Mouse (Mus musculus) ES-E14 (cell line): ENCODE results near the gene Mmd. TPM values are rescaled to one million over a fixed set of nuclear protein-coding genes. Genes with fewer than 3 reads are reported as not detected.

Source experiments
- DNase-seq: peaks from one replicate; pipeline ENCODE4 v3.0.0-alpha.2; 2013; ENCODE audit warnings: low read depth, low spot score
- H3K27ac ChIP-seq: 2 replicates; pipeline ENCODE4 v1.5.1; 2012; ENCODE audit warnings: low read depth, mild to moderate bottlenecking, low read length, moderate library complexity, mixed read lengths; ENCODE audit not compliant: poor library complexity, insufficient read depth, severe bottlenecking
- H3K36me3 ChIP-seq: 2 replicates; pipeline ENCODE4 v1.6.1; 2012; ENCODE audit warnings: mild to moderate bottlenecking, low read length, moderate library complexity, mixed read lengths; ENCODE audit not compliant: control insufficient read depth, poor library complexity, insufficient read depth, severe bottlenecking
- H3K4me1 ChIP-seq, 2 experiments: fragments of 150-350 bp in 1 of 2; sonication (generic) in 1 of 2; 2 replicates each; pipeline ENCODE4 v1.6.1; 2012; ENCODE audit warnings: low read length in 2 of 2, mild to moderate bottlenecking in 1 of 2, mixed read lengths in 1 of 2; ENCODE audit not compliant: control insufficient read depth in 2 of 2, insufficient read depth in 2 of 2, poor library complexity in 1 of 2
- H3K4me3 ChIP-seq, 2 experiments: fragments of 150-350 bp in 1 of 2; sonication (generic) in 1 of 2; 2 replicates each; pipeline ENCODE4 v1.5.1; 2012; ENCODE audit warnings: low read length in 2 of 2, low read depth in 1 of 2, mild to moderate bottlenecking in 1 of 2, mixed read lengths in 1 of 2; ENCODE audit not compliant: insufficient read depth in 1 of 2, poor library complexity in 1 of 2, severe bottlenecking in 1 of 2
- H3K9ac ChIP-seq: 2 replicates; pipeline ENCODE4 v1.6.1; 2012; ENCODE audit warnings: low read depth, mild to moderate bottlenecking, low read length, mixed read lengths; ENCODE audit not compliant: poor library complexity, insufficient read depth, severe bottlenecking
- H3K9me3 ChIP-seq: fragments of 150-350 bp; sonication (generic); 2 replicates; pipeline ENCODE4 v1.6.1; 2012; ENCODE audit warnings: low read depth, mild to moderate bottlenecking, low read length; ENCODE audit not compliant: control insufficient read depth, insufficient read depth
- CHD2 ChIP-seq: IDR thresholded peaks from 2 replicates; pipeline ENCODE4 v1.6.1; 2014; ENCODE audit warnings: mild to moderate bottlenecking, low read depth, low read length, inconsistent platforms
- HCFC1 ChIP-seq: IDR thresholded peaks from 2 replicates; pipeline ENCODE4 v1.6.1; 2012; ENCODE audit warnings: low read length, inconsistent platforms, borderline replicate concordance; ENCODE audit not compliant: insufficient read depth
- MAFK ChIP-seq: IDR thresholded peaks from 2 replicates; pipeline ENCODE4 v1.6.1; 2014; ENCODE audit warnings: mild to moderate bottlenecking, low read depth, low read length, inconsistent platforms; ENCODE audit not compliant: insufficient read depth
- ZC3H11A ChIP-seq: IDR thresholded peaks from 2 replicates; pipeline ENCODE4 v1.6.1; 2012; ENCODE audit warnings: low read depth, mild to moderate bottlenecking, inconsistent platforms, low read length, borderline replicate concordance
- ZNF384 ChIP-seq: IDR thresholded peaks from 2 replicates; pipeline ENCODE4 v1.6.1; 2012; ENCODE audit warnings: low read depth, low read length, inconsistent platforms
- in situ Hi-C, 2 experiments: fragments of 600-800 bp; cut with MboI; formaldehyde crosslinking; loops; one replicate each; pipeline ENCODE4 v1.15.1; 2025; ENCODE audit warnings: low sequenced_read_pairs in 2 of 2, inconsistent platforms in 1 of 2; ENCODE audit not compliant: unreplicated experiment in 2 of 2
- total RNA-seq: library from RNA; depleted of rRNA; stranded (reverse); fragments of 300-350 nt; gene quantifications from 2 replicates; pipeline ENCODE4 v1.2.3, GENCODE M21; 2012

Gene Mmd
- total RNA-seq, 1 experiment = 15.5 TPM

- no peak for DNase-seq
- TF ChIP-seq ZNF384 = no peak
- no peak for TF ChIP-seq MAFK
- TF ChIP-seq ZC3H11A = no peak
- no peak for TF ChIP-seq CHD2
- no peak for TF ChIP-seq HCFC1
- Histone ChIP-seq H3K9me3 (no peaks in the 10 kb centered on the region), H3K36me3 (no peaks in the 10 kb centered on the region), H3K4me1 (no peaks in the 10 kb centered on the region), H3K27ac (no peak overlapping the region), H3K4me3 (no peak overlapping the region), H3K9ac (no peak overlapping the region)
- in situ Hi-C loops = no loop called here
Measured at GRCm38 (mm10) chr11:90268934-90269333, 19.7 kb downstream of the Mmd start.

GRCm38 (mm10) chr11:90269398-90270123 is 20.3 kb downstream of the Mmd start:
- TF ChIP-seq CHD2 = no peak
- TF ChIP-seq HCFC1 = no peak
- no peak for TF ChIP-seq ZC3H11A
- TF ChIP-seq MAFK = no peak
- no peak for TF ChIP-seq ZNF384
- H3K9ac ChIP-seq = no peak overlapping the region
- DNase-seq = no peak
- H3K4me1 ChIP-seq = no peaks in the 10 kb centered on the region
- no peaks in the 10 kb centered on the region for H3K36me3 ChIP-seq
- H3K27ac ChIP-seq = no peak overlapping the region
- in situ Hi-C loops = no loop called here
- no peak overlapping the region for H3K4me3 ChIP-seq
- H3K9me3 ChIP-seq = no peaks in the 10 kb centered on the region

DNA sequence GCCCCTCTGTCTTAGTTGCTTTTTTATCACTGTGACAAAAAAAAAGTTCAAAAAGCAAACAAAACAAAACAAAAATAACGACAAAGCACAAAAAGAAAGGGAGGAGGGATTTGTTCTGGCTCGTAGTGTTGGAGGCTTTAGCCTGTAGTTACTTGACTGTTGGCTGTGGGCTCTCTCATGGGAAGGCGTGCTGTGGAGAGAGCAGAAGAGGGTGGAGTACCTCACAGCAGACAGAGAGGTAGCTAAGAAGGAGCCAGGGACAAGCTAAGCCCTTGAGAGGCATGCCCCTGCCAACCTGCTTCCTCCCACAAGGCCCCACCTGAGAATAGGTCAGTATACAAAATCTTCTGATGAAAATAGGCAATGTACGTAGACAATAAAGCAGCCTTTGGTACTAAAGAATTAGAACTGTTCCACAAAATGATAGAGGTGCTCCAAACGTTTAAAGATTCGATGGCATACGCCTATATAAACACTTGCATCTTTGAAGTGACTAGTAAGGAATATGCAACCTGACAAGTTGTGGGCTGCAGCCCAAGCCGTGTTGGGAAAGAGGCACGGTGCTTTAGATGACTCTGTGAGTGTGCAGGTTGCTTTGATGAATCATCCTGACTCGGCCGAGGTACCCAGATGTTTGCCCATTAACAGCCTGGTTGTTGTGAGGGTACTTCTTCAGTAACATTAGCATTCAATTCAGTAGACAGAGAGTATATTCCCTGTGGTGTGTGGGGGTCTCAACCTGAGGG is 21.0 kb downstream of the Mmd start:
- no peak for DNase-seq
- Histone ChIP-seq H3K4me1 (no peaks in the 10 kb centered on the region), H3K27ac (no peak overlapping the region), H3K9me3 (no peaks in the 10 kb centered on the region), H3K4me3 (no peak overlapping the region), H3K36me3 (no peaks in the 10 kb centered on the region), H3K9ac (no peak overlapping the region)
- TF ChIP-seq ZC3H11A = no peak
- TF ChIP-seq ZNF384 = no peak
- no peak for TF ChIP-seq MAFK
- TF ChIP-seq HCFC1 = no peak
- TF ChIP-seq CHD2 = no peak
- in situ Hi-C loops = no loop called here

- no peaks in the 10 kb centered on the region for H3K36me3 ChIP-seq
- no peak overlapping the region for H3K9ac ChIP-seq
- TF ChIP-seq CHD2 = no peak
- no peak for TF ChIP-seq MAFK
- TF ChIP-seq ZC3H11A = no peak
- TF ChIP-seq ZNF384 = no peak
- TF ChIP-seq HCFC1 = no peak
- no peak overlapping the region for H3K27ac ChIP-seq
- H3K9me3 ChIP-seq = no peaks in the 10 kb centered on the region
- in situ Hi-C loops = no loop called here
- no peak for DNase-seq
- H3K4me3 ChIP-seq = no peak overlapping the region
- H3K4me1 ChIP-seq = no peaks in the 10 kb centered on the region
Measured at GRCm38 (mm10) chr11:90274187-90274586, 24.9 kb downstream of the Mmd start.
